Mouse (Mus musculus) G1E (cell line): ENCODE results near the gene Olfr1058.

Experiments used
- CTCF ChIP-seq: IDR thresholded peaks from 2 replicates; pipeline ENCODE4 v1.5.1; 2012; ENCODE audit warnings: low read depth, low read length, inconsistent platforms, mixed read lengths
- GATA1 ChIP-seq: IDR thresholded peaks from 2 replicates; pipeline ENCODE4 v1.6.1; 2012; ENCODE audit warnings: borderline replicate concordance, low read length, inconsistent platforms, mixed read lengths
- TAL1 ChIP-seq: conservative IDR thresholded peaks from 2 replicates; pipeline ENCODE4 v1.6.1; 2012; ENCODE audit warnings: low read depth, low read length, inconsistent platforms, mixed read lengths

GRCm38 (mm10) chr2:86350184-86350583, 38.2 kb downstream of the Olfr1058 start, which contains the start of gene Olfr1055:
- TF ChIP-seq CTCF (no peak), TAL1 (no peak), GATA1 (no peak)
